Mouse (Mus musculus): Measurements from ENCODE around the gene Cactin.

Gene Cactin

DNA sequence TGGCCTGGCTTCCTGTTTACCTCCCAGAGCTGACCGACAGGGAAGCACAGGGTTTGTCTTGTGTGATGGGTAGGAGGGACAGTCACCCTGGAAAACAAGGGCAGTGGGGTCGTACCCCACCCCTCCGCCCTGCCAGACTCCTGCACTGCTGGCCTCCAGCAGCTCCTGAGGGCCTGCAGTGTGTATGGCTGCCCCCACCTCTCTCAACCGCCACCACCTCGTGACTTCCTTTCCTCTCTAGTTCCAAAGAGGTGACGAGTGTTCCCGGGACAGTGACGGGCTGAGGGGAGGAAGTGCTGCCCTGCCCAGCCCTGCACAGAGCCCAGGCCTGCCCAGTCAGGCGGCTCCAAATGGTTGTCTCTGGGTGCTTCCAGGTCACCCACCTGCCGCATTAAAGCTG is 23.1 kb upstream of the Cactin start:
- DNase-seq (ENCODE audit: low spot score in 2 of 2), result no peak

DNA sequence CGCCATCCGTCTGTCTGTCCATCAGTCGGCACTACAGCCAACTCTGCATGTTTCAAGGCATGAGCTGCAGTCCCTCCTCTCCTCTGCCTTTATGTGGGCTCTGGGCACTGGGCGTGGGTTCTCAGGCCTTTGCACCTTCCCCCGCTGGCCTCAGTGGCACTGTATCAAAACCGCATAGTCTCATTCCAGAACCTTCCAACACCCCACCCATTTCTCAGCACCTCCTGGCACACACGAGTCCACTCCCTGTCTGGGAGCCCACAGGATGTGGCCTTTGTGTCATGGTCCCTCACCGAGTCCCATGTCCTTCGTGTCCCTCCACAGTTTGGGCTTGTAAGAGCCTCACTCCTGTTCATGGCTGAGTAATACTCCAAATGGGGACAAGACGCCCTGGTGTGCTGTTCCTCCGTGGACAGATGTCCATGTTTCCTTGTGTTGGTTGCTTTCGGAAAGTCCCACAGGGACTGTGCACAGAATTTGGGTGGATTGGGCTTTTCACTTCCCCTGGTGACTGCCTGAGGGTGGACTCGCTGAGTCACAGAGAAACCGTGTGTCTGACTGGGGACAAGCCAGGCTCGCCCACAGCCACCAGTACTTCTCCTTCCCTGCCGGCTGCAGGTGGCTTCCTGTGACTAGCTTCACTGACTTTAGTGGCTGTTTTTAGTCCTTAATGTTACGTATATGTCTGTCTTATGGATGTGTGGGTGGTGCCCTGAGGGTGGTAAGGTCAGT is 22.4 kb upstream of the Cactin start:
- DNase-seq (ENCODE audit: low spot score in 2 of 2), result no peak

DNA sequence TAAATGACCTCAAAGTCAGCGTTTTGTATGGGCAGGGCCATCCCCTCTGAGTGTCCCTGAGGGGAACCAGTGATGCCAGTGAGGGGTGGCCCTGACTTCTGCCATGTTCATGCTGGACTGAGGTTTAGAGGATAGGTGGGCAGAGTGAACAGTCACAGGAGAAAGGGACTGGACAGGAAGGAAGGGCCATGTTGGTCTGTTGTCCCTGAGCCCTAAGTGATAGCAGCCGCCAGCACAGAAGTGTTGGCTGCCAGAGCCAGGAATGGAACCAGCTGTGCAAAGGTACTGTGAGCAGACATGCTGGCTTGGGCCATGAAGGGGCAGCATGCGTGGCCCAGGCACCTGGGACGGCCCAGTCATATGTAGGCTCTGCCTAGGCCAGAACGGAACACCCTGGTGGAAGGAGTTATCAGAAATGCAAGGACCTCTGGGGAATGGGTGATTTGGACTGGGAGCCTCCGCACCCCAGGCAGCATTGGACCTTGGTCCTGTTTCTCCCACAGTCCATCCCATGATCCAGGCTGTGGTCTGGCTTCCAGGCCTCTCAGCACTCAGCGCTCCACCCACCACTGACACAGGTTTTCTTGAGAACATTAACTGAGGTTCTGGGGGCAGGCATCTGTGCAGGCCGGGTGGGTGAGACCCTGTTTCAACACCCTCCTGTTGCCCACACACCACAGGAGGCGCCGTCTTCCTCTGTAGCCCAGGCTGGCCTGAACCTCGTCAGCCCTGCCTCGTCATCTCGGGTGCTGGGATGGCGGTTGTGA is 21.1 kb upstream of the Cactin start:
- DNase-seq (ENCODE audit: low spot score in 2 of 2), result no peak

DNA sequence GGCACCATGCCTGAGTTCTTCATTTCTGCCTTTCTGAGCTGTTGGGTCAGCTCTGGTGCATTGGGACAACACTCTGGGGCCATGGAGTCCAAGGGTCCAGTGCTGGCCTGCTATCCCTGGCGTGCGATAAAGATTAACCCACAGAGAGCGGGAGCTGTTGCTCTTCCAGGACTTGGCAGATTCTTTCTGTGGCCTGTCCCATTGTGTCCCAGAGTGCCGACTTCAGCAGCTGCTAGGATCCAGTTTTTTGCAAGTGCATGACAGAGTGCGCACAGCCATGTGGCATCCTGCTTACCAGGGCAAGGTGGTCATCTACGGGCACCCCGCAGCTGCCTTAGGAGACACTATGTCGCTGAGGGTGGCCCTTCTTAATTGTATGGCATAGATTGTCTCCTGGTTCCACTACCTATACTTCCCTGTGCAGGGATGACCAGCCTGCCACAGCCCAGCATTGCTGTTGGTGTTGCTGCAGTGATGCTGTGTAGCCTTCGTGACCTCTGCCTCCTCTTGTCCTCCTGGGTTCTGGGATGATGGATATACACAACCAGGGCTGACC is 20.5 kb upstream of the Cactin start:
- DNase-seq (ENCODE audit: low spot score in 2 of 2), result no peak

DNA sequence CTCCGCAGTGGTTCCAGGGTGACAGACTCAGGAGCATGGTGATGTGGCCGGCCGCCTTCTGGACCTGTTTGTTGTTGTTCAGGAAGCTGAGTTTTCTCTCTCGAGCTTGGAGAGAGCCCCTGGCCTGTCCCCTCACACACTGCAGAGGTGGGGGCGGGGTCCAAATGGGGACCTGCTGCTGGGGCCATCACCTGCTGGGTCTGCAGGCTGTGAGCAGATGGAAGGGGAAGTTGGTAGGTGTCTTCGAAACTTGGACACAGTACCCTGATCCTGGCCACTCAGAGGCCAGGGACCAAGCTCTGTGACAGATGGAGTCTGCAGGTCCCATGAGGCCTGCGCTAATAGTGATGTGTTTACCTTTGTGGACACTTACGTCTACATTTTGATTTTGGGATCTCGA is 19.6 kb upstream of the Cactin start:
- DNase-seq (ENCODE audit: low spot score in 2 of 2), result no peak

DNA sequence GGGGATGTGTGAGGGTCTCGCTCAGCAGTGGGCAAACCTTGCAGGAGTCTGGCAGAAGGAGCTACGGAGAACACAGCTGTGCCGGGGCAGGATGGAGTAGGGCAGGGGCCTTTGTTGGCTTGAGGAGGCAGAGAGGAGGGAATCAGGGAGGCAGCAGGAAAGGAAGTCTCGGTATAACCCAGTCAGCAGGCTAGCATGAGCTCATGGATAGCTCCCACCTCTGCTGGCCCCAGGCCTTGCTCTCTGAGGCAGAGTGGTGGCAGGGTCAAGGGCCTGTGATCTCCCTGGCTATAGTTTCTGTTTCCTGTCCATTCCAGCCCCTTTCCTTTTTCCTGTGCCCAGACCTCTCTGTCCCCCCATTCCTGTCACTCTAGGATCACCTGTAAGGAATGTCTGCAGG is 18.6 kb upstream of the Cactin start:
- DNase-seq (ENCODE audit: low spot score in 2 of 2), result no peak

DNA sequence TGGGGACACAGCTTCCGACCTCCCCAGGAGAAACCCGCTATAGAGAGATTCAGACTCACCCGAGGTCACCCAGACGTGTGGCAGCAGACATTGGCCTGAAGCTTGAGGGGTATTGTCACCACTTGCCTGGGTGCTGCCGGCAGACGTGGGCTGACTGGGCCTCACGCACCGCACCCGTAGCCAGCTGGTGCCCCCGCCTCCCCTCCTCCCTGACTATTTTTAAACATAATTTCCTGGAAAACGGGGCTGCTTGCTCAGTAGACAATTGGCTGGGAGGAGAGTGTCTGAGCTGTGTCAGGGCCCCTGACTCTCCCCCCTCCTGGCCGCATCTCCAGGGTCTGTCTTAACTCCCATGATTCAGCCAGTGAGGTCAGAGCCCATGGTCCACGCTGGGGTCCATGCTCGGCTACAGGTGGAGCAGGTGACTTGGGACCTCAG is 18.1 kb upstream of the Cactin start:
- no peak for DNase-seq (ENCODE audit: low spot score in 2 of 2)

DNA sequence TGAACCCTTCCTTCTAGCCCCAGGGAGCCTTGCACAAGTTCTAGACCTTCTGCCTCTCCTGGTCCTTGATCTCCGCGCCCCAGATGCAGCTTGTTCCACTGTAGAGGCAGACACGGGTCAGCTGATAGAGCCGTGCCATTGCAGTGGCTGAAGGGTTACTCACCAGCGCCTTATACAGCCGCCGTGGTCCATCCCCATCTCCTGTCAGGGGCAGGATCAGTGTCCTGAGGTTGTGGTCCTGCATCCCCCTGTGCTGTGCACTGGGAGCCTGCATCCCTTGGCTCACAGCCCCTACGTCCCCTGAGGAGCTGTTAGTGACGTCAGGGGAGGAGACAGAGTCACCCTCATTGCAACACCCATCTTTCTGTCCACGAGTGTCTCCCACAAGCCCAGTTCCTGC is 17.6 kb upstream of the Cactin start:
- DNase-seq (ENCODE audit: low spot score in 2 of 2), result no peak

DNA sequence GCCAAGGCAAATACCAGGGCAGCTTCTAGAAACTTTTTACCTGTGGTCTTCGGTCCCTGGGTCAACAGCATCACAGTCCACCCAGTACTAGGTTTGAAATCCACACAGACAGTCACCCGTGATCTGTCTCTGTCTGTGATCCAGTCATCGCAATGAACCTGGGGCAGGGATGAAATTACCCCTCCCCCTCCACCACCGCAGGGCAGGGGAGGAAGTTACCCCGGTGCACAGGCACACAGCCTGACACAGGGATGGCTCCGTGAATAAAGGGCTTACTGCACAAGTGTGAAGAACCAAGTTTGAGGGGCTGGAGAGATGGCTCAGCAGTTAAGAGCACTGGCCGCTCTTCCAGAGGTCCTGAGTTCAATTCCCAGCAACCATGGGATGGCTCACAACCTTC is 17.1 kb upstream of the Cactin start:
- DNase-seq (ENCODE audit: low spot score in 2 of 2), result no peak

DNA sequence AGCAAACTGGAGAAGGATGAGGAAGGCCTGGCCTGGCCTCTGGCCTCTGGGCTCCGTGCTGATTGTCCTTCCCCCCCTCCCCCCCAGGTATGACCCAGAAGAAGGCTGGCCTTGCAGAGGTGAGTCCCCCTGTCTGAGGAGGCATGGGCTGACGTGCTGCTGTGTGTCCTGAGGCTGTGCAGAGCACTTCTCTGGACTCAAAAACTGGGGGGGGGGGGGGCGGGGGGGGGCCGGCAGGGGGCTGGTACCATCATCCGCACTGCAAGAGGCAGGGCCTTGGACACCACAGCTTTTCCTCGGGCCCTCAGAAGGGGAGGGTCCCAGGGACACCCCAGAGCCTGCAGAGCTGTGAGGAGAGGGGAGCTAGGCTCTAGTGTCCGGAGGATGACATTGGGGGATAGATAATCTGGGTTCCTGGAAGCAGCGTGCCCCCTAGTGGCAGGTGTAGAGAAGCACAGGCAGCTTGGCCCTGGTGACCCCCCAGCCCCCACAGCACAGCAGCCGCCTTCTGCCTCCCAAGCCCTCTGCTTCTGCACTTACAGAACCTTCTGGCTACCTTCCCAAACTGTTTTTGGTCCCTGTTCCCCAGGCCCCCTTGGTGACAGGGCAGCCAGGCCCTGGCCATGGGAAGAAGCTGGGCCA is 16.2 kb upstream of the Cactin start:
- peak in 1 of 2 experiments; percentile 69 for DNase-seq (ENCODE audit: low spot score in 2 of 2)

DNA sequence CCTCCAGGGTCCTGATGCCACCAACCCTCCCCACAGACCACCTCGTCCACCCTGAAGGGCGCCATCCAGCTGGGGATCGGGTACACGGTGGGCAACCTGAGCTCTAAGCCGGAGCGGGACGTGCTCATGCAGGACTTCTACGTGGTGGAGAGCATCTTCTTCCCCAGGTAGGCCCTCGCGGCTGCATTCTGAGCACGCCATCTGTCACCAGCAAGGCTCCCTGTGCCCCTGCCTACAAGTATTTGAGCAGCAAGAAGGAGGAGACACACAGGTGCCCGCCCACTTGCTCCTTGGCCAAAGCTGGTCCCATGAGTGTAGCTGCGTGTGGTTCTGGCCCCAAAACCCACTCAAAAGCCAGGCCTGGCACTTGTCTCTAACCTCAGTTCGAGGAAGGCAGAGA is 15.2 kb upstream of the Cactin start:
- DNase-seq (ENCODE audit: low spot score in 2 of 2), result no peak

DNA sequence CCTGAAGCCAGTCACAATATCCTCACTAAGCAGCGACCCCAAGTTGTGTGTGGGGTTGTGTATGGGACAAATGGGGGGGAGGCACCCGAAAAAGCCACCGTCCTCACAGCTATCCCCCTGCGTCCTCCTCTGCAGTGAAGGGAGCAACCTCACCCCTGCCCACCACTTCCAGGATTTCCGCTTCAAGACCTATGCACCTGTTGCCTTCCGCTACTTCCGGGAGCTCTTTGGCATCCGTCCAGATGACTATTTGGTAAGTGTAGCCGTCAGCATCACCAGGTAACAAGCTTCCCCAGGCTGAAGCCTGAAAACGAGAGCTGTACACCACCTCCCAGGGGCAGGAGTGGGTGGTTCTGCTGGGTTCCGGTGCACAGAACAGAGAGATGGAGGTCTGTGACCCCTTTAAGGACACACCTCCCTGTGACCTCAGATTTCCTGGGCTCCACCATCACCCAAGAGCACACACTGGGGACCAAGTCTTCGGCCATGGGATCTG is 14.7 kb upstream of the Cactin start:
- DNase-seq (ENCODE audit: low spot score in 2 of 2), result no peak

DNA sequence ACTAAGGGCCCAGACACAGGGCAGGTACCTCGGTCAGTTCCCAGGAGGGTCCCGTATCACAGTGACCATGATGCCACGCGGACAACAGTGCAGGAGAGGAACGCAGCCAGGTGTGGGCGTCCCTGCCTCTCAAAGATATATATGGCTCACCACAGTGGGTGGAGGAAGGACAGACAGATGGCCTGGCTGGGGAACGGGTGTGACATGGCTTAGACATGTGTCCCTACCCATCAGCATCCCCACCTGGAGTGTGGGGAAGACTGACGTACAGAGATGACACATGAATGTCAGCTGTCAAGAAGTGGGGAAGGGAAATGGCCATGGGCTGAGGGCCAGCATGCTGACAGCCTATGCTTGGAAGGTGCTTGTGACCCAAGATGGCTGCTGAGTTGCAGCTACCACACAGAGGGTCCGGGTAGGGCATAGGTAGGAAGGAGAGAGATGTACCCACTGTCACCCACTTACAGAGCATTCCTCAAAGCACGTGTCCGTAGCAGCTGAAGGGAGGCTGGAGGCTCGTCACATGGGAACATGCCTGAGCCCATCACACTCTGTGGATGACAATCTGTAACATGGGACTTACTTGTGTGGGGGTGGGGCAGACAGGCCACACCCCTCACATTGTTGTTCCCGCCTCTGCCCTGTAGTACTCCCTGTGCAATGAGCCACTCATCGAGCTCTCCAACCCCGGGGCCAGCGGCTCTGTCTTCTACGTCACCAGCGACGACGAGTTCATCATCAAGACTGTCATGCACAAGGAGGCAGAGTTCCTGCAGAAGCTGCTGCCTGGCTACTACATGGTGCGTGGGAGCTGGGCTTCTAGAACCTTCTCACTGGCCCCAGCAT is 13.8 kb upstream of the Cactin start:
- no peak for DNase-seq (ENCODE audit: low spot score in 2 of 2)

DNA sequence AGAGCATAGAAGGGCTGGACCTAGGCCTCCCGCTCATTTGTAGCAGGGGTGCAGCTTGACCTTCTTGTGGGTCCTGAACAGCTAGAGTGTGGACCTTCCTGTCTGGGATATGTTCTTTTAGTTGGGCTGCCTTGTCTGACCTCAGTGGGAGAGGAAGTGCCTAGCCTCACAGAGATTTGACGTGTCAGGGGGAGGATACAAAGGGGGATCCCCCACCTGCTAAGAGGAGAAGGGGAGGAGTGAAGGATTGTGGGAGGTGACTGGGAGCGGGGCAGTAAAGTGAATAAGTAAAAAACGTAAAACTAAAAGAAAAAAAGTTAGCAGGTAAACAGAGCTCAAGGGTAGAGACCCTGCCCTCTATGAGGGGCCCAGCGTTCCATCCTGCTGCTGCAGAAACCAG is 11.3 kb upstream of the Cactin start:
- no peak for DNase-seq (ENCODE audit: low spot score in 2 of 2)

DNA sequence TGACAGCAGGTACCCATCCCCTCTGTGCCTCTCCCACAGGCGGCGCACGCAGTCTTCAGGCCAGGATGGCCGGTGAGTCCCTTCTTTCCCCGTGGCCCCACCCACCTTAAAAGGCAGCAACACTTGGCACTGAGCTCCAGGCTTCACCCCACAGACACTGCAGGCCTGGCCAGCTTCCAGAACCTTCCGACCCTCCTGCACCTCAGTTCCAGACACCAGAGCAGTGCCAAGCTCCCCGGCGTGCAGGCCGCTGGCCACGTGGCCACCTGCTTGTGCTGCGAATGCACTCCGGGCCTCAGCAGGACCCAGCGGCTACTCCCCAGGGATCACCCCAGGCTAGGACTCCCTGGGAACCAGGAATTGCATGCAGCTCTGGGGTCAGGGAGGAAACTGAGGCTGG is 7.3 kb upstream of the Cactin start:
- DNase-seq (ENCODE audit: low spot score in 2 of 2), result no peak

DNA sequence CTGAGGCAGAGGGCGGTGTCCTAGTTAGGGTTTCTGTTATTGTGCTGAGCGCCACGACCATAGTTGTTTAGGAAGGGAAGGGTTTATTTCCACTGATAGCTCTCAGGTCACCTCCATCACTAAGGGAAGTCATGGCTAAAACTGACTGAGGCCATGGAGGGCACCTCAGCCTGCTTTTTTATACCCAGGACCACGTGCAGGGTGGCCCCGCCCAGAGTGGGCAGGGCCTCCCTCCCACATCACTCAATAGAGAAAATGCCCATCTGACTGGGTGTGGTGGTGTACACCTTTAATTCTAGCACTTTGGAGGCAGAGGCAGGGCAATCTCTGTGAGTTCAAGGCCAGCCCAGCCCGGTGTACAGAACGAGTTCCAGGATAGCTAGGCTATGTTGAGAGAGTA is 6.7 kb upstream of the Cactin start:
- DNase-seq (ENCODE audit: low spot score in 2 of 2), result no peak

DNA sequence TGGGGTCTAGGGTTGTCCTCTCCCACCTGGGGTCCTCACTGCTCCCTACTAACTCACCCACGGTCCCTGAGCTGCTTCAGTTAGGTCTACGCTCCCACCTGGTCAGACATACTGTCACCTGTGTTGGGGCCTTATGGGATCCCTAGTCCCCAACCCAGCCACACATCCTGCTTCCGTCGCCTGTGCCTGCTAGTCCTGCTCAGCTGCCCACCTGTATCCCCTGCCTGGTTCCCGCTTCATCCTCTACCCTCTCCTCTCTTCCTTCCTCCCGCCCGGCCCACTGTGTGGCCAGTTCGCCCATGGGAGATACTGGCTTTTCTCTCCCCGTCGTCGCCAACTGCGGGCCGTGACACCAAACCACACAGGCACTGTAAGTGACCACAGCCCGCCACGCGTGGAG is 5.3 kb upstream of the Cactin start:
- DNase-seq (ENCODE audit: low spot score in 2 of 2), result no peak

DNA sequence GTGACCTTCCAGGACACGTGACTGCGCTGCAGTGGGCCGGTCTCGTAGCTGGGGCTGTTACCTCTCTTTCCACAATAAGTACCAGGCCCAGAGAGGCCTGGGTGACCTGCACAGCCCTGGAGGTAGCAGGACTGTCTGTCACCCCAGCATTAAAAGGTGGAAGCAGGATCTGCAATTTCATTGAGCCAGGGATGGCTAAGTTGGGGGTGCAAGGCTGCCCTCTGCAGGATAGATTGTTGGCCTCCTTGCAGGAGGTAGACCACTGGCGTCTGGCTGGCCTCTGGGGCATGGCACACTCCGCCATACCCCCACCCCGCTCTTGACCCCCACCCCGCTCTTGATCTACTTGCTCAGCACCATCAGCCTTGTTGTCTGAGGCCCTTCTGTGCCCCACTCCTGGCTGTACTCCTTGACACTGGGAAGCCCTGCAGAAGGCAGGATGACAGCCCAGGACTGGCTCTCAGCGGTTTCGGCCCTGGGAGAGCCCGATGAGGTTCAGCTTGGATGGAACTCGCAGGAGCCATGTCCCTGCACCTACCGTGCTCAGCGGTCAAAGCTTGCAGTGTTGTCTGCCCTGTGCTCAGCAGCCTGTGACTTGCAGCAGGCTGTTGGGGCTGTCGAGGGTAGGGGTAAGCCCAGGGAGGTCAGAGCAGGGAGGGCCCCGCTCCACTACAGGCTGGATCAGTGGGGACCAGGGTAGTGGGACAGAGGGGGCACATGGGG is 4.4 kb upstream of the Cactin start:
- no peak for DNase-seq (ENCODE audit: low spot score in 2 of 2)

DNA sequence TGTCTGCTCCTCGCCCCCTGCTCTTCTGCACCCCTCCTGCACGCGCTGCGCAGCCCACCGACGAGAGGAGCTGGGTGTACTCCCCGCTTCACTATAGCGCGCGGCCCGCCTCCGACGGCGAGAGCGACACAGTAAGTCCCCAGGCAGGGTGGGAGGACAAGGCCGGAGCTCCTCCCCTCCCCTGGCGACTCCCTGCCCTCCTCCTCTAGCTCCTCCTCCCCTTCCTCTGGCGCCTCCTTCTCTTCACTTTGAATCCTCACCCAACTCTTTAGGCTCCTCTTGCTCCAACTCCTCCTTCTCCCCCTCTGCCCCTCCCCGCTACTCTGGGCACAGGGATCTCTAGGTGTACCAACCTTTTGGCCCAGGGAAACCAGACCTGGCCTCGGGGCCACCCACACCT is 3.6 kb upstream of the Cactin start:
- no peak for DNase-seq (ENCODE audit: low spot score in 2 of 2)

DNA sequence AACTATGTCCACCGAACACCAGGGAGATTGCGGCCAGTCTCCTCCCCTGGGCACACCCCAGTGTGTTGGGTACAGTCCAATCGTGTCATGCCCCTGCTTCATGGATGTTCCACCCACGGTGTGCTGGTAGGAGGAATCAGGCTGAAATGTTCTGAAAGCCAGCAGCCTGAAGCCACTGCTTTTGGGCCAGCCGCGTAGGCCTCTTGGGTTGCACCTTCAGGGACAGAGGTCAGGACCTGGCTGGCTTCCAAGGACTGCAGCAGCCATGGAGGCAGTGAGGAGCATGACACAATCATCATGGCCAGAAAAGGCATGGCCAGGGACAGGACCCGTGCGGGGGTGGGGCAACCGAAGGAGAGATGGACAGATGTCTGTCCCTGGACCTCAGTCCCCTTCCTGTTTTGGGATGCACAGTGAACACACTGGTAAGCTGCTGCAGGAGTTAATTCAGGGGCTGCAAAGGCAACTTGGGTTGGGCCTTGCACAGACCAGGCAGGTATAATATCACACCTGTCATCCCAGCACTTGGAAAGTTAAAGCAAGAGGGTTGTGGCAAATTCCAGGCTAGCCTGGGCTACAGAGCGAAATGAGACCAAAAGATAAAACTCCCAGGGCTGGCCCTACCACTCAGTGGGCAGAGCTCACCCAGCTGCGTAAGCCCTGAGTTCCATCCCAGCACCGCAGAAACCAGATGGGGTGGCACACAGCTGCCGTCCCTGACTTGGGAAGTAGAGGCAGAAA is 2.1 kb upstream of the Cactin start:
- DNase-seq (ENCODE audit: low spot score in 2 of 2), result no peak
